Mouse (Mus musculus): ENCODE data around the gene Fan1.

Fan1 gene

GRCm38 (mm10) chr7:64373830-64374562, at the start of gene Fan1:
TSS of gene Fan1 (minus strand) at chr7:64374095.
- peak; percentile 79 to 84 for DNase-seq (ENCODE audit: low read depth in 1 of 2, low spot score in 2 of 2)

DNA sequence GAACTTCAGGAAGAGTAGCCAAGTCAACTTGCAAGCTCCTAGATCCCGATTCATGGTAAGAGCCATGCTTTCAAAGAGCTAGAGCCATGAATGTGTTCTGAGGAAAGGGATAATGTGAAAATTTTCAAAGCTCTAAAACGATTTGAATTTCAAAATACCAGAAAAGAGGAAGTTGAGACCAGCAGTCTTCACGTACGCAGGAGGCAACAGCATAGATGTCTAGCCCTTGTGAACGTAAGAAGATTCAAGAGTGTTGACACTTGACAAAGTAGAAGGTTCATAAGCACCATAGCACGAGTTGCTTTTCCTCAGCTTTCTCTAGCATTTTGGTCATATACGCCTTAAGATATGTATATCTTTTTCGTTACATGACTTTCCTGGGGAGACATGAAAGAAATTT, 30.1 kb upstream of the Fan1 start:
- DNase-seq (ENCODE audit: low read depth in 1 of 2, low spot score in 2 of 2) = no peak

DNA sequence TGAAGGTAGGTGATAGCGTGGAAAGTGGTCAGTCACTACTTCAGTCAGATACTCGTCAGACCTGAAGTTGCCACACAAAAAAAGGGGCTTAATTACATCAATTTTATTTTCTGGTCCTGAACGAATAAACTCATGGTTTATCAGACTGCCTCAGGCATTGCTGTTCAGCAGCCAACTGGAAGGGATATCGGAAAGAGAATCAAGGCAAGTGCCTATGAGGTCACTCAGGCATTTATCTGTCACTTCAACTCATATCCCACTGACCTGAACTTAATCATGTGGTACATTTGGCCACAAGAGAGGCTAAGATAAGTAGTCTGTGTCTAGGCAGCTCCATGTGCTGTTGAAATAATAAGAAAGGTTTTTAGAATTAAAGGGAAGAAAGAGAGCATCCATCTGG, 28.6 kb upstream of the Fan1 start:
- no peak for DNase-seq (ENCODE audit: low read depth in 1 of 2, low spot score in 2 of 2)

DNA sequence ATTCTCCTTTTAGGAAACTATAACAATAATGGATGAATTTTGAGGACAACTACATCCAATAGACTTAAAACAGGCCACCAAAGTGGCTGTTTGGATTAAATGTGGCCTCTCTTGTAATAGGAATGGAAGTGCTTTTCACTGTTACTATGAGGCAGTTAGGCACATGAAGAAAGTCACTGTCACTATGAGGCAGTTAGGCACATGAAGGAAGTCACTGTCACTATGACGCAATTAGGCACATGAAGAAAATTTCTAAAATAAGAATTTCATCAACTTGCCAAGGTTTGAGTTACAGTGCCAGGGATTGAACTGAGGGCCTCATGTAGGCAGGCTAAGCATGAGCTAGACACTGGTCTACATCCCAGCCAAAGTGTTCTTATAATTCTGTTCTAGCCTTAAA, 26.8 kb upstream of the Fan1 start:
- DNase-seq (ENCODE audit: low read depth in 1 of 2, low spot score in 2 of 2) = no peak

DNA sequence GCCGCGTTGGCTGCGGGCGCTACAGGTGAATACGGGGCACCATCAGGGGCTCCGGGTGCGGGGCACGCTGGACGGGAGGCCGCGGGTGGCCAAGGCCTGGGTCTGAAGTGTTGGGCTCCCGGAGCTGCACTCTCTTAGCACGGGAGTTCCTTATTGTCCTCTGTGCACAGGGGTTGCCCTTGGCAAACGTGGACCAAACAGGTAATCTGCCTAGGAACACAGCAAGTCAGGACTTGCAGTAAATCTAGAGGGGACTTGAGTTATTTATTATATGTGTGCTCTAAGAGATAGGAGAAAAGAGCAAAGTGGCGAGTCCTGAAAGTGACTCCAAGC, 18.9 kb upstream of the Fan1 start:
- DNase-seq (ENCODE audit: low read depth in 1 of 2, low spot score in 2 of 2) = no peak

GRCm38 (mm10) chr7:64392122-64392818, 18.4 kb upstream of the Fan1 start, which contains the start of the genes Mphosph10 and Mcee:
TSS of gene Mphosph10 (minus strand) at chr7:64392268.
TSS of gene Mcee (plus strand) at chr7:64392607.
- peak; percentile 94 to 99 for DNase-seq (ENCODE audit: low read depth in 1 of 2, low spot score in 2 of 2)

DNA sequence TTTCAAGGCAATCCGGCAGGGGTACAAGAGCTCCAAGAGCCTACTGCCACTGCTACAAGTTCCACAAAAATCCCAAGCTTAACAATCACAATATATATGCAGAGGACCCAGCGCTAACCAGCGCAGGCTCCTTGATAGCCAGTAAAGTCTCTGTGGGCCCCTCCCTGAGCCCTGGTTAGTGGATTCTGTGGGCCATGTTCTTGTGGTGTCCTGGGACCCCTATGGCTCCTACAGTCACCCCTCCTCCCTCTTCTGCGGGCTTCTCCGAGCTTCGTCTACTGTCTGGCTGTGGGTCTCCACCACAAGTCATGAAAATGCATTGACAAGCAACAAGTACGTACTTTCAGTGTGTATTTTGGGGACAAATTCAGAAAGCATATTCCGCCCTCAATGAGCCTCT, 17.6 kb upstream of the Fan1 start:
- no peak for DNase-seq (ENCODE audit: low read depth in 1 of 2, low spot score in 2 of 2)

DNA sequence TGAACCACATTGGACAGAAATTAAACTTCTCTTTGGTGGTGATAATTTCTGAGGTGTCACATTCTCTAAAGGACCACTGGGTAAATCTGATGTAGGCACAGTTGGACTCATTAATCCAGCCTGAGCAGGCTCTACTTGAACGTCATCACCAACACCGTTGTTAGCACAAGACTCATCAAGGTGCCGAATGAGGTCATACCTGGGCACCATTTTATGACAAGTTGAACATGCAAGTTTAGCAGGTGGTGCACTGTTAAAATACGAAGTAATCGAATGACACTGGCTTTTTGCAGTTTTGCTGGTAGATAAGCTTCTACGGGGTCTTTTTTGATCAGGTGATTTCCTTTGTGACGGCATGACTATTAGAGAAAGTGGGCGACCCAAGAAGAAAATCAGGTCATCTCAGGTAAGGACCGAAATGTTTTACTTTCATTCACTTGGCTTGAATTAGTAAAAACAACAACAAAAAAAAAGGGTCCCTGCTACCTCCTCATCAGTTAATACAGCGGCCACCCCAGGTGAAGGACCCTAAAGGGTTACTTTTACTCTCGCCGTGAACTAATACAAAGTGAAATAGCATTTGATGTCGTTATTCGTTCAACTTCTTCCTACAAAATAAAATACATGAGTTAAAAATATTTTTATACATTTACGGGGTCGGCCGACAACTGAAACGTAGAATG, 607 bp downstream of the Fan1 start:
- DNase-seq (ENCODE audit: low read depth in 1 of 2, low spot score in 2 of 2) = no peak

- no peak for DNase-seq (ENCODE audit: low read depth in 1 of 2, low spot score in 2 of 2)
Measured at GRCm38 (mm10) chr7:64371940-64372878, 1.7 kb downstream of the Fan1 start.

- DNase-seq (ENCODE audit: low read depth in 1 of 2, low spot score in 2 of 2) = no peak
Measured at GRCm38 (mm10) chr7:64369841-64370240, 4.1 kb downstream of the Fan1 start.

- DNase-seq (ENCODE audit: low read depth in 1 of 2, low spot score in 2 of 2) = no peak
Measured at GRCm38 (mm10) chr7:64365863-64366262, 8.0 kb downstream of the Fan1 start.

- no peak for DNase-seq (ENCODE audit: low read depth in 1 of 2, low spot score in 2 of 2)
Measured at GRCm38 (mm10) chr7:64360586-64360945, 13.3 kb downstream of the Fan1 start.

GRCm38 (mm10) chr7:64359943-64360585, 13.8 kb downstream of the Fan1 start:
- no peak for DNase-seq (ENCODE audit: low read depth in 1 of 2, low spot score in 2 of 2)

- DNase-seq (ENCODE audit: low read depth in 1 of 2, low spot score in 2 of 2) = no peak
Measured at GRCm38 (mm10) chr7:64358666-64359065, 15.2 kb downstream of the Fan1 start.

DNA sequence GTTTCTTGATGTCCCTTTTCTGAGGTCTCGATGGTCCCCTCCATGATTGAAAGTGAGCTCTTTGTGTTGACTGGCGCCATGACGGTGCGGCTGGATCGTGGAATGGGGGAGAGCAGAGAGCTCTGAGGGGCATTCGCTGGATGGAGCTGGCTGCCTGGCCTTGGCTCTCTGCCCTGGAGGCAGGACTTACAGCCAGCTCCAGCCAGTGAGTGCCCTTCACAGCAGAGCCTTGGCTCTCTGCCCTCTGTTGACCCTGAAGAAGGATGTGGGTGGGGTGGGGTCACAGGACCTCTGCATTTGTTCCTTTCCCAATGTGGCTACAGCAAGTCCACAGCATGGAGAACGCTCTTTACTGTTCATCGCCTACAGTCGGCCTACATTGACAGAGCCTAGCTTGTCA, 16.5 kb downstream of the Fan1 start:
- no peak for DNase-seq (ENCODE audit: low read depth in 1 of 2, low spot score in 2 of 2)

- DNase-seq (ENCODE audit: low read depth in 1 of 2, low spot score in 2 of 2) = no peak
Measured at GRCm38 (mm10) chr7:64356661-64357060, 17.2 kb downstream of the Fan1 start.

DNA sequence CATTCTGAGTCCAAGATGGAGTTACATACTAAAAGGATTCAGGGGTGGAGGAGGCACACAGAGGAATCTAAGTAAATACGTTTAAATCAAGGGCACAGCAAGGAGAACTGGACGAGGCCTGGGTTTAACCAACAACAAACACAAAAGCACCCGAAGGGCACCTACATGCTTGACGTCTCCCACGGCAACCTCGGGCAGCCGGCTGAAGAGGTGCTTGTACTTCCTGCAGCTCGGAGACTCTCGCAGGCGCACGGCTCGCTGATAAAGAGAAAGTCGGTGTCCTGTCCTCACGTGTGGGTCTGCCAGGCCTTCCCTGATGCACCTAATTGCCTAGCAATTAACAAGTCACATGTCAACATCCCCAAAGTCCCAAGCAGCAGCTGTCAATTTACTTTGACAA, 19.7 kb downstream of the Fan1 start:
- no peak for DNase-seq (ENCODE audit: low read depth in 1 of 2, low spot score in 2 of 2)

GRCm38 (mm10) chr7:64351087-64351486, 22.8 kb downstream of the Fan1 start:
- no peak for DNase-seq (ENCODE audit: low read depth in 1 of 2, low spot score in 2 of 2)

GRCm38 (mm10) chr7:64349147-64349861, 24.6 kb downstream of the Fan1 start:
- DNase-seq (ENCODE audit: low read depth in 1 of 2, low spot score in 2 of 2) = no peak

DNA sequence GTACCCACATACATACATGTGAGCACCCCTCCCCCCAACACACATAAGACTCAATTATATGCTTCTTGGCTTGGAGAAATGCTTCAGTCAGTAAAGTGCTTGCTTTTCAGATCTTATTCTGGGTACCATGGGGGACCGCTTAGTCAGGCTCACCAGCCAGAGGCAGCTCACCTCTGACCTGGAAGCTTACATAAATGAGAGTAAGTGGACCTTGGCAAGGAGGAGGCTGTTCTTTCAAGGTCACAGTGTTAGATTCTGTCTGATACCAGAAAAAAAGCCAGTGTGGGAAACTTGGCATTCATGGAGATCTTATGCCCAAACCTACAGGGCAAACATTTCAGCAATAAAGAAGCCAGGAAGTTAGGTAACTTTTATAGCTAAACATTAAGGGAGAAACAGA, 26.1 kb downstream of the Fan1 start:
- DNase-seq (ENCODE audit: low read depth in 1 of 2, low spot score in 2 of 2) = no peak

All from monocyte, adult 2 months (primary cell).